Mouse (Mus musculus) lung, adult 2 months (tissue): ENCODE results near the gene Fam83b. TPM values are rescaled to one million over a fixed set of nuclear protein-coding genes. Genes with fewer than 3 reads are reported as not detected.
A peak's percentile ranks its signal among the peaks of the same experiment; 100 is the strongest.

Experiments
- DNase-seq: peaks from one replicate; pipeline ENCODE4 v3.0.0; 2022
- H3K4me1 ChIP-seq: fragments of 200-500 bp; 2 replicates; pipeline ENCODE4 v1.6.1; 2011; ENCODE audit warnings: low read length; ENCODE audit not compliant: control insufficient read depth, insufficient read depth
- H3K4me3 ChIP-seq: fragments of 200-500 bp; replicated peaks from 2 replicates; pipeline ENCODE3; 2011; ENCODE audit warnings: low read depth, mild to moderate bottlenecking, control low read depth, low read length; ENCODE audit errors: extremely low read depth
- CTCF ChIP-seq: fragments of 200-500 bp; IDR thresholded peaks from 2 replicates; pipeline ENCODE4 v1.5.1; 2011; ENCODE audit warnings: mild to moderate bottlenecking, low read length, control low read depth; ENCODE audit not compliant: insufficient read depth
- POLR2A ChIP-seq: fragments of 200-500 bp; IDR thresholded peaks from 2 replicates; pipeline ENCODE4 v1.6.1; 2011; ENCODE audit warnings: low read depth, mild to moderate bottlenecking, control low read depth, low read length, borderline replicate concordance; ENCODE audit errors: extremely low read depth
- WGBS: fragments of 180-500 bp; shearing (Covaris S2); methylation state at CpG from one replicate; pipeline ENCODE4 v1.1.7; 2018; 5-methylcytosine and 5-hydroxymethylcytosine counted together
- polyA plus RNA-seq: library from polyadenylated mRNA; depleted of rRNA; stranded (reverse); fragments of >200 nt; gene quantifications from 2 replicates; pipeline ENCODE4 v1.2.3, GENCODE M21; 2012; rRNA removed

Fam83b gene
- 0.28 and 0.83 TPM in 2 replicates for polyA plus RNA-seq

DNA sequence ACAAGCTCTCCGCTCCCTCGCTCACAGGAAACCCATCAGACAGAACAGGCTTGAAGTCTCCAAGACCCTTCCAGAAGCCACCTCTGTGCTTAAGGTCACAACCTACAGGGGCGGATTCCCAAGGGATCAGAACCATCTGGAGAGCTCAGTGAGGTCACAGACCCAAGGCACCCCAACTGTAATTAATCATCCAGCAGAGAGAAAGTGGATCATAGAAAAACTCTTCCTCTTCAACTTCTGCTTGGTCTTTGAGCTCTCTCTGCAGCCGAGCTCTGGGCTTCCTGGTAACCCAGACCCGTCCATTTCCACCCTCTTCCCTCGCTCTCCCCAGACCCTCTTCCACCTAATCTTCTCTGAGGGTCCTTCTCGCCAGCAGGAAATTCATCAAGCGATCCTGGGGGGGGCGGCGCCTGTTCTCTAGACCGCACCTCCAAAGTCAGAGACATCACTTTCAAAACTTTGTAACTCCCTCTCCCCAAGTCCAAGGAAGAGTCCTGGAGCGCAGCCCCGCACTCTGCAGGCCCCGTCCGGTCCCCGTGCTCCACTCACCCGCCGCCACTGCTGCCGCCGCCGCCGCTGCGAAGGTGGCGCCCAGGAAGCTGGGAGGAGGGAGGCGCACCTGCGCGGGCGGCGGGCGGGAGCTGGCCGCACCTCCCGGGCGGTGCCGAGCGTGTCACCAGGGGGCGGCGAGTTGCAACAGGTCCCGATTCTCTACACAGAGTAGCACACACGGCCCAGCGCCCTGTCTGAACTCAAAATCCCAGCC, at the start of gene Fam83b:
Gene Fam83b, minus strand, starts transcription at position 602 of the 766 bp plus-strand sequence.
- WGBS: 1% methylated on average over 40 of the region's 40 CpGs
- Histone ChIP-seq H3K4me3 (peak within 1 kb of the TSS; percentile 62), H3K4me1 (no peaks in the 10 kb centered on the region)
- TF ChIP-seq CTCF (no peak), POLR2A (no peak; the same call in 1 of the 2 replicates)
- peak; percentile 64 for DNase-seq

- DNase-seq: no peak
- 66% methylated on average over 4 of the region's 4 CpGs for WGBS
- TF ChIP-seq POLR2A (no peak), CTCF (no peak)
Measured at GRCm38 (mm10) chr9:76614165-76614564, 47.2 kb upstream of the Fam83b start.

DNA sequence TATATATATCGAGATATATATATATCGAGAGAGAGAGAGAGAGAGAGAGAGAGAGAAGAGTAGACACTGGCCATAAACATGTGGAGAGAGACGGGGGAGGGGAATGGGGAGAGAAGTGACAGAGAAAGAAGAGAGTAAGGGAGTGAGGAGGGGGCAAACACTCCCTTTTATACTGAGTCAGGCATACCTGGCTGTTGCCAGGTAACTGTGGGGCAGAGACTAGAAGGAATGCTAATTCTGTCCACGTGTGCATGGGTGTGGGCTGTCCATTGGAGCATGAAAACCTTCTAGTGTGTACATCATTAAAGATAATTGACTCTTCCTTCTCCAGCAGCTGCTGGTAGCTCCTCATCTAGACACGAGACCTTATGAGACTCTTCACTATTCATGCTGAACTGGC, 36.8 kb upstream of the Fam83b start:
- DNase-seq: no peak
- H3K4me3 ChIP-seq: no peak overlapping the region
- TF ChIP-seq POLR2A (no peak), CTCF (no peak)
- 70% methylated on average over 5 of the region's 5 CpGs for WGBS
- no peaks in the 10 kb centered on the region; the same call in 1 of the 2 replicates for H3K4me1 ChIP-seq

More at GRCm38 (mm10) chr9:76614165-76614564, 47.2 kb upstream of the Fam83b start:
- Histone ChIP-seq H3K4me1 (no peaks in the 10 kb centered on the region), H3K4me3 (no peak overlapping the region)

- Histone ChIP-seq H3K4me3 (no peak overlapping the region), H3K4me1 (no peaks in the 10 kb centered on the region; the same call in 1 of the 2 replicates)
- no peak for DNase-seq
- 48% methylated on average over 2 of the region's 2 CpGs for WGBS
- TF ChIP-seq CTCF: no peak
- TF ChIP-seq POLR2A: no peak
Measured at GRCm38 (mm10) chr9:76602874-76603273, 36.0 kb upstream of the Fam83b start.

DNA sequence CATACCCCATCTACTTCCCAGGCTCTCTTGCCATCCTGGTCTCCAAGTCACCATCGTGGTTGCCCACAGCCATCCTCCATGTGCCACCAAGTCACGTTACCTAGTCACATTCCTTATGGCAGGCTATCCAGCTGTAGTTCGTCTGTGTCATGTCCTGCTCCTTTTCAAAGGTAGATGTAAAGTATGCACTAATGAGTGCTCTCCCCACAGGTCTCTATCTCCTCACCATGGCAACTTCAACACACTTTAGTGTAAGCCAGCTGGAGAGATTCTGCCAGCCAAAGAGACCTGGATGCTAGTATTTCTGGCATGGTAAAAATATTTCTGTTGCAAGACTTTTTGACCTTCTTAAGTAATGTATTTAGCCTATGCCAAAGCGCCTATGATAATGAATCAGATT, 30.5 kb upstream of the Fam83b start:
- WGBS: 57% methylated on average over 4 of the region's 4 CpGs
- H3K4me1 ChIP-seq: no peaks in the 10 kb centered on the region
- H3K4me3 ChIP-seq: no peak overlapping the region
- TF ChIP-seq CTCF: no peak
- TF ChIP-seq POLR2A: no peak
- DNase-seq: no peak

GRCm38 (mm10) chr9:76593841-76594240, 26.9 kb upstream of the Fam83b start:
- no peak for TF ChIP-seq CTCF
- no peak for TF ChIP-seq POLR2A
- 32% methylated on average over 2 of the region's 2 CpGs for WGBS
- H3K4me1 ChIP-seq: no peaks in the 10 kb centered on the region
- H3K4me3 ChIP-seq: no peak overlapping the region
- DNase-seq: no peak

DNA sequence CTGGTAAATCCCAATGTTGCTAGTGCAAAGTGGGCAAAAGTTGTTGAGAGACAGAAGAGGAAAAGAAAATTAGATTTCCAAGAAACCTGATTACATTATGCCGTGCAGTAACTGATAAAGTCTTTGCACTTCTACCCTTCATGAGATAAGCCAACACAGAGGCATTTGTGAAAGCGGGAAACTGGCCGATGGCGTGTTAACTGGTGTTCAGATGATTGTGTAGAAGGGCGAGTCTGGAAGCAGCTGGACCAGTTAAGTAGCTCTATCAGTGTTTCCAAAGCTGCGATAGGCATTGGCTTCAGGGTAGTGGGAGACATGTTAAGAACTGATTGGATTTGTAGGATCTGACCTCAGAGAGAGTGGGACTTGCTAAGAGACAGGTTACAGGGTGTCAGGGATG, 17.0 kb upstream of the Fam83b start:
- DNase-seq: no peak
- 58% methylated on average over 6 of the region's 6 CpGs for WGBS
- Histone ChIP-seq H3K4me3 (no peak overlapping the region), H3K4me1 (no peaks in the 10 kb centered on the region)
- TF ChIP-seq POLR2A: no peak
- TF ChIP-seq CTCF: no peak

DNA sequence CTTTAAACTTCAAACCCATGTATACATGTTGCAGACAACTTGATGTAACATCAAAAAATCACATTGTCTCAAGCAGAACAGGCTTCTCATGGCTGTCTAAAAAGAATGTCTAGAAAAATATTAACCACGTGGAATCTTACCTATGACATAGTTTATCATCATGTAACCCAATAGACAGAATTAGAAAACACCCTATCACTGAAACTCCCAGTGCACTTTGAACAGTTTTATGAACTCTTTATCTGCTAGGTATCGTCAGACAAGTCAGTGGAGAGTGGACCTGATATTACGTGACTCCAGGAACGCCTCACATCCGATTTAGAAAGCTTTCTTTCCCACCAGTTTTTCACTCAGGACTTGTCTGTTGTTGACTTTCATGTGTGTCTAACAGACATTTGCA, 15.1 kb upstream of the Fam83b start:
- no peak for TF ChIP-seq POLR2A
- no peak for TF ChIP-seq CTCF
- WGBS: 84% methylated on average over 5 of the region's 5 CpGs
- no peak for DNase-seq
- no peak overlapping the region for H3K4me3 ChIP-seq
- H3K4me1 ChIP-seq: no peaks in the 10 kb centered on the region

- H3K4me3 ChIP-seq: peak overlapping the region; percentile 45
- TF ChIP-seq POLR2A (no peak), CTCF (no peak)
- 2% methylated on average over 13 of the region's 13 CpGs for WGBS
- H3K4me1 ChIP-seq: no peaks in the 10 kb centered on the region
- DNase-seq: no peak
Measured at GRCm38 (mm10) chr9:76567281-76567655, 352 bp upstream of the Fam83b start.

- DNase-seq: no peak
- Histone ChIP-seq H3K4me3 (no peak overlapping the region), H3K4me1 (no peaks in the 10 kb centered on the region)
- WGBS: 72% methylated on average over 2 of the region's 2 CpGs
- no peak for TF ChIP-seq POLR2A
- TF ChIP-seq CTCF: no peak
Measured at GRCm38 (mm10) chr9:76565656-76566055, 1.3 kb downstream of the Fam83b start.
